Mouse (Mus musculus): Measurements from ENCODE around the gene Hist1h2ao.
"Not testable (repeated sequence)": the region's sequence is repeated elsewhere in the genome, so short reads cannot be mapped to it uniquely, and the experiment has no call there.

GRCm38 (mm10) chr13:21840508-21840907 lies 30.2 kb downstream of the Hist1h2ao start:
- not testable (repeated sequence) for TF ChIP-seq CTCF (IDR thresholded peaks at IDR 0.05; ENCODE audit: low read depth); EP300 (optimal IDR thresholded peaks at IDR 0.05)

Data from stomach, postnatal 0 days (tissue).